Mouse (Mus musculus): Measurements from ENCODE around the gene Nek8. TPM values are rescaled to one million over a fixed set of nuclear protein-coding genes. Genes with fewer than 3 reads are reported as not detected.

Nek8 gene
- total RNA-seq, 1 experiment from 2014 or later, result 14.1 TPM

DNA sequence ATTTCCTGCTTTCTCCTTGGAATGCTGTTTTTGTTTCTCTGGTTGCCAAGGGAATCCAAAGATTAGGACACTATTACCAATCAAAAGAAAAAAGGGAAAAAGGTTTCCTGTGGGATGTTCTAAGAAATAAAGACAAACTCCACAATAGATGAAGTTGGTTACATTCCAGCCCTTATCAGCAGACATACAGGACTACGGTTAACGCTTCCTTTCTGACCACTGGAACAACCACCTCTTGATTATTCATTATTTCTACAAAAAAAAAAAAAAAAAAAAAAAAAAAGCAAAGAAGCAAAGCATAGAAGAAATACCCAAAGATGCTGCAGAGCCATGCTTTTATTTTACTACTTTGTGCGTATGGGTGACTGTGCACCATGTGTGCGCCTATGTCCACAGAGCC is 53.7 kb downstream of the Nek8 start:
- ATAC-seq (ENCODE audit: extremely low read depth, insufficient number of reproducible peaks, low FRiP score, poor library complexity, severe bottlenecking), result no peak

GRCm38 (mm10) chr11:78121176-78121575 is 55.3 kb downstream of the Nek8 start:
- ATAC-seq (ENCODE audit: extremely low read depth, insufficient number of reproducible peaks, low FRiP score, poor library complexity, severe bottlenecking), result no peak

DNA sequence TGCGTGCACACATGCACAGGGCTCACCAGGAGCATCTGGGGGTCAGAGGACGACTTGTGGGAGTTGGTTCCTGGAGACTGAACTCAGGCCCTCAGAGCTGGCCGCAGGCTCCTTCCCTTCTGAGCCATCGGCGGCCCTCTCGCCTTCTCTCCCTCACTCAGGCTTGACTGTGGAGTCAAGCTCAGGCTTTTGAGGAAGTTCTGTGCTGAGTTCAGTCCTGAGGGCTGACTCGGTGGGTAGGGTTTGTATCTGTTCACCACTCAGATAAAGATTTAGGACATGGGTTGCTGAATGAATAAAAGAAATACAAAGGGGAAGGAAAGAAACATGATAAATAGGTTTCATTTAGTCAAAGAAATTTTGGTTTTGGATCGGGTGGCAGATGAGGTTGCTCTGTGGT is 56.6 kb downstream of the Nek8 start:
- ATAC-seq (ENCODE audit: extremely low read depth, insufficient number of reproducible peaks, low FRiP score, poor library complexity, severe bottlenecking), result peak; percentile 53

GRCm38 (mm10) chr11:78118467-78118866 is 58.0 kb downstream of the Nek8 start:
- ATAC-seq (ENCODE audit: extremely low read depth, insufficient number of reproducible peaks, low FRiP score, poor library complexity, severe bottlenecking), result no peak

DNA sequence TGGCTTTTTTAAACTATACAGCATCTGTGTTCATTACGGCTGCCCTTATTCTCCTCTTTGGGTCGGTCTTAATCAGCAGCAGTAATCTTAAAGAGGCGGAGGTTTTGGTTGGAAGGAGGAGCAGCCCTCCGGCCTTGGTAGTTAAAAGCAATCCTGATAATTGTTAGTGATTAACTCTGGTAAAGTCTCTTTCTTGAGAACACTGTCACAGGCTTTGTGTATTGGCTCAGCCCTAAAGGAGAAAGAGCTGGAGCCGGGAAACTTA is 60.4 kb downstream of the Nek8 start:
- ATAC-seq (ENCODE audit: extremely low read depth, insufficient number of reproducible peaks, low FRiP score, poor library complexity, severe bottlenecking), result no peak

Other genes with a start within 250 kb of the Nek8 start
- not detected in 2 replicates for gene Sez6, start 245.9 kb downstream of the Nek8 start, total RNA-seq (2017)
- 87.8 and 113 TPM in 2 replicates for gene Phf12, start 193.9 kb downstream of the Nek8 start, total RNA-seq (2017)
- gene Dhrs13, start 144.4 kb downstream of the Nek8 start, total RNA-seq (2017), result 0.61 and 1.2 TPM in 2 replicates
- gene Flot2, start 138.7 kb downstream of the Nek8 start, total RNA-seq (2017), result 22.8 and 23.2 TPM in 2 replicates
- 12.8 and 14.9 TPM in 2 replicates for gene Eral1, start 96.3 kb downstream of the Nek8 start, total RNA-seq (2017)
- 9.5 and 9.6 TPM in 2 replicates for gene Fam222b, start 82.0 kb downstream of the Nek8 start, total RNA-seq (2017)
- 9.9 and 12.5 TPM in 2 replicates for gene Traf4, start 11.1 kb downstream of the Nek8 start, total RNA-seq (2017)
- 5.4 and 6.1 TPM in 2 replicates for gene Tlcd1, start within 50 bp of the Nek8 start, total RNA-seq (2017)
- 1,363 and 1,388 TPM in 2 replicates for gene Rpl23a, start 6.9 kb upstream of the Nek8 start, total RNA-seq (2017)
- not detected in 2 replicates for gene Rab34, start 11.8 kb upstream of the Nek8 start, total RNA-seq (2017)
- 0.74 TPM in 1 of 2 replicates, not detected in the other for gene Proca1, start 16.7 kb upstream of the Nek8 start, total RNA-seq (2017)
- 40.2 and 48.6 TPM in 2 replicates for gene Sdf2, start 69.1 kb upstream of the Nek8 start, total RNA-seq (2017)
- 53.5 and 61.2 TPM in 2 replicates for gene Supt6, start 69.3 kb upstream of the Nek8 start, total RNA-seq (2017)
- gene 2610507B11Rik, start 85.1 kb upstream of the Nek8 start, total RNA-seq (2017), result 97.4 and 102 TPM in 2 replicates
- gene BC030499, start 114.2 kb upstream of the Nek8 start, total RNA-seq (2017), result 4.1 and 4.8 TPM in 2 replicates
- gene Spag5, start 124.9 kb upstream of the Nek8 start, total RNA-seq (2017), result 0.37 and 0.93 TPM in 2 replicates
- 1.7 and 2.9 TPM in 2 replicates for gene Aldoc, start 146.3 kb upstream of the Nek8 start, total RNA-seq (2017)
- 17.2 and 21.1 TPM in 2 replicates for gene Pigs, start 151.7 kb upstream of the Nek8 start, total RNA-seq (2017)
- gene Unc119, start 166.8 kb upstream of the Nek8 start, total RNA-seq (2017), result 62.9 and 76.7 TPM in 2 replicates
- not detected in 2 replicates for gene Foxn1, start 209.9 kb upstream of the Nek8 start, total RNA-seq (2017)
- gene Slc13a2, start 245.5 kb upstream of the Nek8 start, total RNA-seq (2017), result 0.25 and 0.47 TPM in 2 replicates